Mouse (Mus musculus): ENCODE data around the gene Fam83d. TPM values are rescaled to one million over a fixed set of nuclear protein-coding genes. Genes with fewer than 3 reads are reported as not detected.

Gene Fam83d
- 29.8 and 38.1 TPM in 2 replicates for polyA plus RNA-seq (2012; rRNA removed)

DNA sequence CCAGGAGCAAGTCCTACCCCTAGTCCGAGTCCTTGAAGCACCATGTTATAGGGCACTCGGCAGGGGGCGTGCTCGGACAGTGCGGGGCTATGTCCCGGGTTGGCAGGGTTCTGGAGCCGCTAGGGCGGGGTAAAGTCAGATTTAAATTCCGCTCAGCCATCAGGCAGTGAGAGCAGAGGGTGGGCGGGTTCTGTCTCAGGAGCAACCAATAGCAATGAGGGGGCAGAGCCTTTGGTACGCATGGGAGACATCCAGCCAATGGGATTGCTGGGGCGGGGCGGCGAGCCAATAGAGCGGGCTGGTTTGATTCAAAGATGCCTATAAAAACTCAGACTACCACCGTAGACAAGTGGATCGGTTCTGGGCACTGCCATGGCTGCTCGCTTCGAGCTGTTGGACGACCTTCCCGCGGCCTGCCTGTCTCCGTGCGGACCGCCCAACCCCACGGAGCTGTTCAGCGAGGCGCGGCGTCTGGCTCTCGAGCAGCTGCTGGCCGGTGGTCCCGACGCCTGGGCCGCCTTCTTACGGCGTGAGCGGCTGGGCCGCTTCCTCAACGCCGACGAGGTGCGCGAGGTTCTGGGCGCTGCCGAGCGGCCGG is at the start of gene Fam83d:
TSS of gene Fam83d (plus strand) at position 352 of the 598 bp plus-strand sequence.

DNA sequence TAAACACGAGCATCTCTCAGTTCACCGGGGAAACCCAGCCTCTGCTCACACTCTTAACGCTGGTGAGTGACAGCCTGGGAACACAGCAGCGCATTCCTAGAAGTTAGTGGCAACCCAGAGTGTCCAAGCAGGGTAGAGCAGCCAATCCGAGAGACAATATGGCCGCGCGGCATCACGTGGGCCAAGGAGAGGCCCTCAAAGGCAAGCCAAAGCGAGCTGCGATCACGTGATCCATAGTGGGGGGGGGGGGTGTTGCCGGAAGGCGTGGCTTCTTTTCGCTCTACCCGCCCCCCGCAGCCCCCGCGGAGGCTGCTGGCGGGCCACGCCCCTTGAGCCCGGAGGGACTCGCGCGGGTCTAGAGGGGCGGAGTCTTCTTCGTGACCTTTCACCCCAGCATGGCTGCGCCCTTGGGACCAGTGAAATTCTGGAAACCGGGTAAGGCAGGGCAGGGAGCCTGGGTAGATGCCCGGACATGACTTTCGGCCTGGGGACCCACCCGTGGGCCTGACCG is 26.7 kb downstream of the Fam83d start, which contains the start of gene Dhx35:
TSS of gene Dhx35 (plus strand) at position 314 of the 511 bp plus-strand sequence.

Other genes starting within 250 kb of the Fam83d start
- 11.8 and 12.0 TPM in 2 replicates for gene Slc32a1, start 157.3 kb upstream of the Fam83d start, polyA plus RNA-seq (2012; rRNA removed)
- gene Actr5, start 143.2 kb upstream of the Fam83d start, polyA plus RNA-seq (2012; rRNA removed) = 14.8 and 17.1 TPM in 2 replicates
- gene Ppp1r16b, start 102.7 kb upstream of the Fam83d start, polyA plus RNA-seq (2012; rRNA removed) = 0.88 and 1.2 TPM in 2 replicates
- 21.2 and 24.1 TPM in 2 replicates for gene Dhx35, start 26.7 kb downstream of the Fam83d start, polyA plus RNA-seq (2012; rRNA removed)

Measured in central nervous system, embryonic 11.5 days (tissue).